Mouse (Mus musculus): ENCODE data around the gene Syt2.

- no peak for TF ChIP-seq CTCF (IDR thresholded peaks at IDR 0.05; ENCODE audit: borderline replicate concordance, control insufficient read depth, extremely low read depth, insufficient read depth, low read length, poor library complexity)
- no peak for TF ChIP-seq POLR2A (IDR thresholded peaks at IDR 0.05; ENCODE audit: control insufficient read depth, extremely low read depth, insufficient read depth, low read length, poor library complexity)
Observed at GRCm38 (mm10) chr1:134777936-134778548, 131.6 kb downstream of the Syt2 start.
